Mouse (Mus musculus) C2C12 (cell line): ENCODE results near the gene Ly6g6c. TPM values are rescaled to one million over a fixed set of nuclear protein-coding genes. Genes with fewer than 3 reads are reported as not detected.

Experiments used
- H3K27me3 ChIP-seq: one replicate; pipeline ENCODE4 v1.6.1; 2011; ENCODE audit not compliant: control insufficient read depth, insufficient read depth, insufficient read length
- H3K36me3 ChIP-seq: one replicate; pipeline ENCODE4 v1.6.1; 2011; ENCODE audit not compliant: control insufficient read depth, insufficient read depth
- H3K4me3 ChIP-seq: one replicate; pipeline ENCODE4 v1.5.1; 2011; ENCODE audit warnings: mild to moderate bottlenecking, control low read depth; ENCODE audit not compliant: poor library complexity, insufficient read depth, severe bottlenecking
- H3K79me2 ChIP-seq: one replicate; pipeline ENCODE4 v1.6.1; 2011; ENCODE audit not compliant: control insufficient read depth, insufficient read depth
- H3K79me3 ChIP-seq: one replicate; pipeline ENCODE4 v1.6.1; 2011; ENCODE audit warnings: low read depth, control low read depth
- H3ac ChIP-seq: one replicate; pipeline ENCODE3; 2011; ENCODE audit warnings: low read depth; ENCODE audit not compliant: control insufficient read depth, insufficient read length
- CEBPB ChIP-seq: IDR thresholded peaks from one replicate; pipeline ENCODE4 v1.6.1; 2011; ENCODE audit warnings: low read depth, mild to moderate bottlenecking, control low read depth, moderate library complexity
- CTCF ChIP-seq: IDR thresholded peaks from one replicate; pipeline ENCODE4 v1.5.1; 2011; ENCODE audit not compliant: control insufficient read depth, insufficient read depth, insufficient read length
- FOSL1 ChIP-seq: IDR thresholded peaks from one replicate; pipeline ENCODE4 v1.8.0; 2011; ENCODE audit warnings: mild to moderate bottlenecking, low read length; ENCODE audit not compliant: poor library complexity, insufficient read depth, severe bottlenecking
- MAX ChIP-seq: IDR thresholded peaks from one replicate; pipeline ENCODE4 v1.6.1; 2011; ENCODE audit warnings: mild to moderate bottlenecking, control low read depth
- MYOD1 ChIP-seq: IDR thresholded peaks from one replicate; pipeline ENCODE4 v1.6.1; 2011; ENCODE audit warnings: low read depth; ENCODE audit not compliant: control insufficient read depth, insufficient read length
- MYOG ChIP-seq: IDR thresholded peaks from one replicate; pipeline ENCODE4 v1.6.1; 2011; ENCODE audit not compliant: control insufficient read depth, insufficient read length; ENCODE audit errors: extremely low read depth
- USF1 ChIP-seq: IDR thresholded peaks from one replicate; pipeline ENCODE4 v1.6.1; 2011; ENCODE audit warnings: low read depth, mild to moderate bottlenecking, control low read depth, moderate library complexity
- polyA plus RNA-seq: library from polyadenylated mRNA; unstranded; fragments of >200 nt; fragmentation: generic; extraction: Trizol; gene quantifications from one replicate; pipeline ENCODE4 v1.2.1, GENCODE M21; 2012; ENCODE audit warnings: missing spikeins

Gene Ly6g6c
- polyA plus RNA-seq, 1 experiment = 0.12 TPM

- no peak for TF ChIP-seq FOSL1
- TF ChIP-seq CEBPB = no peak
- no peak for TF ChIP-seq MAX
- TF ChIP-seq USF1 = no peak
- TF ChIP-seq MYOG = no peak
- TF ChIP-seq MYOD1 = no peak
- no peak for TF ChIP-seq CTCF
- peaks cover 7% of the 10 kb centered on the region for H3K36me3 ChIP-seq
- peaks cover 3% of the 10 kb centered on the region for H3K27me3 ChIP-seq
- no peak within 1 kb of the TSS for H3K4me3 ChIP-seq
- H3ac ChIP-seq = no peak within 1 kb of the TSS
- no peaks in the 10 kb centered on the region for H3K79me2 ChIP-seq
- H3K79me3 ChIP-seq = no peaks in the 10 kb centered on the region
Measured at GRCm38 (mm10) chr17:35066084-35066483, 896 bp downstream of the Ly6g6c start, which contains the start of gene Mpig6b. Gene Mpig6b, minus strand, starts transcription at chr17:35066184.

GRCm38 (mm10) chr17:35068213-35068914 is 3.2 kb downstream of the Ly6g6c start:
- Histone ChIP-seq H3ac (no peak overlapping the region), H3K79me3 (no peaks in the 10 kb centered on the region), H3K27me3 (peaks cover 3% of the 10 kb centered on the region), H3K36me3 (no peaks in the 10 kb centered on the region), H3K4me3 (no peak overlapping the region), H3K79me2 (no peaks in the 10 kb centered on the region)
- TF ChIP-seq CEBPB (no peak), MAX (no peak), MYOG (no peak), CTCF (no peak), USF1 (no peak), MYOD1 (no peak), FOSL1 (no peak)

- H3K79me3 ChIP-seq = no peaks in the 10 kb centered on the region
- no peaks in the 10 kb centered on the region for H3K79me2 ChIP-seq
- no peak overlapping the region for H3ac ChIP-seq
- TF ChIP-seq MYOD1 (no peak), CEBPB (no peak), USF1 (no peak), CTCF (no peak), FOSL1 (no peak), MYOG (no peak), MAX (no peak)
- no peaks in the 10 kb centered on the region for H3K36me3 ChIP-seq
- H3K27me3 ChIP-seq = peaks cover 3% of the 10 kb centered on the region
- no peak overlapping the region for H3K4me3 ChIP-seq
Measured at GRCm38 (mm10) chr17:35070556-35071229, 5.5 kb downstream of the Ly6g6c start.

- peaks cover 3% of the 10 kb centered on the region for H3K27me3 ChIP-seq
- no peaks in the 10 kb centered on the region for H3K36me3 ChIP-seq
- TF ChIP-seq CEBPB = no peak
- no peak for TF ChIP-seq CTCF
- no peak for TF ChIP-seq FOSL1
- no peak for TF ChIP-seq MYOD1
- no peak for TF ChIP-seq MYOG
- no peak for TF ChIP-seq MAX
- TF ChIP-seq USF1 = no peak
- no peak overlapping the region for H3K4me3 ChIP-seq
- H3K79me3 ChIP-seq = no peaks in the 10 kb centered on the region
- H3ac ChIP-seq = no peak overlapping the region
- no peaks in the 10 kb centered on the region for H3K79me2 ChIP-seq
Measured at GRCm38 (mm10) chr17:35071454-35071853, 6.3 kb downstream of the Ly6g6c start.

- Histone ChIP-seq H3K79me3 (no peaks in the 10 kb centered on the region), H3K4me3 (no peak overlapping the region), H3K79me2 (no peaks in the 10 kb centered on the region), H3K27me3 (peaks cover 17% of the 10 kb centered on the region), H3K36me3 (no peaks in the 10 kb centered on the region), H3ac (no peak overlapping the region)
- no peak for TF ChIP-seq CTCF
- TF ChIP-seq FOSL1 = no peak
- no peak for TF ChIP-seq MYOG
- no peak for TF ChIP-seq USF1
- TF ChIP-seq CEBPB = no peak
- no peak for TF ChIP-seq MYOD1
- TF ChIP-seq MAX = no peak
Measured at GRCm38 (mm10) chr17:35074097-35074496, 8.9 kb downstream of the Ly6g6c start.
